Mouse (Mus musculus) cerebellum, adult 9-11 months (tissue): ENCODE data around the gene Orai2.
A peak's percentile ranks its signal among the peaks of the same experiment; 100 is the strongest.
"Not testable (repeated sequence)": the region's sequence is repeated elsewhere in the genome, so short reads cannot be mapped to it uniquely, and the experiment has no call there.

Experiments used
- DNase-seq: peaks from one replicate; pipeline ENCODE4 v3.0.0; 2022

Gene Orai2

DNA sequence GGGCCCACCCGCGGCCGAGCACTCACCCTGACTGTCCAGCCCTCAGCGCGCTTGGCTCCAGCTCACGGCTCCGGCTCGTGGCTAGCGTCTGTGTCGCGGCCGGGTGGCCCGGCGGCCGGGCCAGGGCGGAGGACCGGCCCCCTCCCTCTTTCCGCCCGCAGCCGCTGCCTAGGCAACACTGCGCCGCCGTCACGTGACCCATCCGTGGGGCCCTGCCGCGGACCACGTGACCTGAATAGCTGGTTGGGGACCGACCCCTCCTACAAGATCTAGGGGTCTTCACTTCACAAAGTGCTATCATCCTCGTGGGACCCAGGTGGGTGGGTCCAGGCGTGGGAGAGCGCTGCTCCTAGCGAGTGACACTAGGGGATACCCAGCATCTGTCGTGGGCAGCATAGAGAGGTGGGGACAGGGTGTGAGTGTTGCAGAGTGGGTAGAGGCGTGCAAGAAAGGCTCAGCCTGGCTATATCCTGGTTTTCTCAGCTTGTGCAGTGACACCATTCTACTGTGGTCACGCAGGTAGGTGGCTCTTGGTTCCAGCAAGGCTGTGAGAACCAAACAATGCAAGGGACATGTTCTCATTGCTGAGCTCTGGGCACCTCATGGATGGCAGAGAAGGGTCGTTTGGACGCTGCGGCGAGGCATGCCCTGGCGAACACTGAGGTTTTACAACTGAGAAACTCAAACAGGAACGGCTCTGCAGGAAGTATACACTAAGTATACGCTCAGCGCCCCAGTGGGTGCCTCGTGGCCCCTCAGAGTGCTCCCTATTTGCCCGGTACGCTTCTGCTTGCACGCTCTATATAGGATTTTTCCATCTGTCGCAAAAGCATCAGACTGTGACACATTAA is at the start of gene Orai2:
Orai2 (minus strand) TSS at position 202 of the 851 bp plus-strand sequence.
- peak; percentile 87 for DNase-seq

DNA sequence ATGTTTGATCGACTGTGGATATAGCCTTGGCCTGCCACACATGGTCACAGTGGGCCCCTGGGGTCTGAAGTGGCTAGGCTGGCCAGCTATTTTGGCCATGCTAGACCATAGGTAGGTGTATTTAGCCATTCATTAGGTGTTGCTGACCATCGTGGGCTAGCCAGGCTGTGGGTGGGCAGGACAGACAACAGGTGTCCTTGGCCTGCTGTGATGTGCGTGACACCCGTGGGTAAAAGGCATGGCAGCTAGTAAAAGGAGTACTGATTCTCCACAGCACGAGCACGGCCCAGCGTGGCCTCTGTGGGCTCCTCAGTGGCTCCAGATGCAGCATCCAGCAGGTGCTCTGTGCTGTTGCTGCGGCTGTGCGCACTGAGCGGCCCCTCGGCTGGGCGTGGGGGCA is 48.1 kb upstream of the Orai2 start:
- DNase-seq: no peak

- no peak for DNase-seq
Observed at GRCm38 (mm10) chr5:136217932-136218381, 47.4 kb upstream of the Orai2 start.

- DNase-seq: no peak
Observed at GRCm38 (mm10) chr5:136217004-136217665, 46.6 kb upstream of the Orai2 start.

DNA sequence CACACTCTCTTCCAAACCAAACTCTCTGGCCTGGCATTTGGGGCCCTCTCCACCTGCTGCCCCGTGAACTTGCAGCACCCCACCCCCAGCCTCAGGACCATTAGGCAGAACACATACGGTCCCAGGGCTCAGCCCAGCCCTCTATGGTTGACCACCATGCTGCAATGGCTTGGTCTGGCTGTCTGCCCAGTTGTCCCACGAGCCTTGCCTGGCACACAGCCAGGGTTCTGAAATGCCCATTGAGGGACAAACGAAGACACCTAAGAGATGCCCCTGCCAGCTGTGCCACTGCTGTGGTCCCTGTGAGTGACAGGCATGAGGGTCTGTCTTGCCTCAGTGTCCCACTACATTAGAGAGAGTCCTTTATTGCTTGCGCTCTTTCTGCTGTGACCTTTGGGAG is 45.4 kb upstream of the Orai2 start:
- no peak for DNase-seq

DNA sequence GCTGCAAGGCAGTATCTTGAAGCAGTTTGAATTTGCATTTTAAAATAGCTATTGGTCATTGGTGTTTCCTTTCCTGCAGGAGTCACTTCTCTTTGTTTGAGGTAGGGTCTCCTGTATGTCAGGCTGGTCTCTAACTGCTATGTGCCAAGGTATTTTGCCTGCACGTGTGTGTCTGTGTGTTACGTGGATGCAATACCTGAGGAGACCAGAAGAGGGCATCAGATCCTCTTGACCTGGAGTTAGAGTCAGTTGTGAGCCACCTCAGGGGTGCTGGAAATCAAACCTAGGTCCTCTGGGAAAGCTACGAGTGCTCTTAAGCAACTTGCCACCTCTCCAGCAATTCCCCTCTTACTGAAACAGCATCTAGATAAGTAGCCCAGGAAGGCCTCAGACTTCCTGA is 44.7 kb upstream of the Orai2 start:
- no peak for DNase-seq

GRCm38 (mm10) chr5:136213716-136214115 is 43.2 kb upstream of the Orai2 start:
- DNase-seq: no peak

- DNase-seq: no peak
Observed at GRCm38 (mm10) chr5:136212716-136213115, 42.2 kb upstream of the Orai2 start.

- not testable (repeated sequence) for DNase-seq
Observed at GRCm38 (mm10) chr5:136211341-136212102, 41.0 kb upstream of the Orai2 start.

DNA sequence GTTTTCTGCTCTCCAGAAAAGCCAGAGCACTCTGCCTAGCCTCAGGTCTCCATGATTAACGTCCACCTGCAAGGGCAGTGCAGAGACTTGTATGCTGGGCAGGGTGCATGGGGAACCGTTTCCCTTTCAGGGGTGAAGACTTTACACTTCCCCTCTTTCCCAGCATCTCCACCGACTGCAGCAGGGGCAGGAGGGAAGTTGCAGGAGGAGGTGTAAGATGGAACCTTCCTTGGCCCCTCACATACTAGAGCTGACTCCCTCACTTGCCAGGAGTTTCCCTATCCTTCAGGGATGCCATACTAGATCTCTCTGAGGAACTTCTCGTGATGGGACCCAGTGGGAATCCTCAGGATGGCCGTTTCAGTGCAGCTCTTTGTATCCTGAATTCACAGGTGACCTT is 40.0 kb upstream of the Orai2 start:
- DNase-seq: no peak

DNA sequence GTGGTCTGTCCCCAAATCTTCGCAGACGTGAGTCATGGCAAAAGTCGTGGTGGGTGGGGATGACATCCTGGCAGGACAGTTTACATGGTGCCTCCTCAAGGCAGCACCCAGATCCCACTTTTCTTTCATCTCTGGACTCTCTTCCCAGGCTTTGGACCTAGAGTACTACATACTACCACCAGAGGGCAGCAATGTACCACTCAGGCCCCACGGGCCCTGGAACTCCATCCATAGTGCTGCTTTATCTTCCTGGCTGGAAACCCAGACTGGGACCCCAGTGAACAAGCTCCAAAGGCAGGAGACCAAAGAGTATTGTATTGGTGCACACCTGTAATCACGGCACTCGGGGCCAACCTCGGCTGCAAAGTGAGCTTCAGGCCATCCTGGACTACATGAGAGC is 31.3 kb upstream of the Orai2 start:
- DNase-seq: peak; percentile 63

DNA sequence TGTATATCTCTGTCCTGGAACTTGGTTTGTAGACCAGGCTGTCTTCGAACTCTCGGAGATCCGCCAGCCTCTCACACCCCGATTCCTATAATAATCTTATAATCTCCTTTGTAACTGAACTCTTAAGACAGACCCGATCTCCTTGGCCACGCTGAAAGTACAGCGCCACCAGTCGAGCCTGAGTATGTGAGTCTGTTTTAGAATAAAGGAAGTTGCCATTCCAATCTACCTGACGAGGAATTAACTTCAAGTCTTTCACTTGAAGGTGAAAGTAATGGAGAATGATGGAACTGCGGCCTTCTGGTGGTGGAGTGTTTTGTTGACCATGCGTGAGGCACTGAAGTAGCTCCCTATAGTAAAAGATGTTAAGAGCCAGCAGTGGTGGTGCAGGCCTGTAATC is 29.0 kb upstream of the Orai2 start:
- DNase-seq: no peak

DNA sequence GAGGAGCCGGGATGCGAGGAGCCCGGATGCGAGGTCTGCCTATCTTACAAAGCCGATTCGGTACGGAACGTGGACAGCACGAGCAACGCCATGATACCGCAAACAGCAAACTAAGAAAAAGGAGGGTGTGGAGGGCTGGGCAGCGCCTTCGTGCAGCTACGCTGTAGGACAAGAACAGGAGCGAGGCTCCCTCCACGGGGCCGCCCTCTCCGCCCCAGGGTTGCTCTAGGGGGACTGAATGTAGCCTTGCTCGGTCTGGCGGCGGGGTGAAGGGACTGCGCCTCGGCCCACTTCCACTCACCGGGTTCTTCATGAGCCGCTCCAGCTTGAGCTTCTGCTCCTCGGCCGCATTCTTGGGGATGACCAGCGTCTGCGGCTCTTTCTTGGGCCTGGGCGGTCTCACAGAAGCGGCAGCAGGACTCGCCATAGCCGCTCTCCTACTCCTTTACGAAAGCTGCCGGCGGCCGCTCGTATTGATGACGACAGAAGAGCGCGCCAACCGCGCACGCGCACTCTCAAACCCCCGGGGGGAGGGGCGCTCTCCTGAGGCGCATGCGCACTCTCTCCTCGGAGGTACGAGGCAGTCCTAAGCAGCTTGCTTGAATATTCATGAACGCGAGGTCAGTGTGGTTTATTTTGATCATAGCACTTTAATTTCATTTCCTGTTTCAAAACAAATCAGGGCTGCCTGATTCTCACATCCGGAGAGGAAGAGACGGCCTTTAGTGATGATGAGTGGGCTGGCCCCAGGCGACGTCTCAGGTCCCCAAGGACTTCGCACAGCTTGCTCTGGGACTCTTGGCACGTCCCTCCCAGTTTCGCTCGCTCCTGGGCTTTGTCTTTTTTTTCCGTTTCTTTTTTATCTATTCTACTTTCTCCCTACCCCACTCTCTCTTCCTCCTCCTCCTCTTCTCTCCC is 28.2 kb upstream of the Orai2 start, which contains the start of gene Prkrip1:
Prkrip1 (minus strand) TSS at position 490 of the 918 bp plus-strand sequence.
- DNase-seq: peak; percentile 93

GRCm38 (mm10) chr5:136191870-136192269 is 21.4 kb upstream of the Orai2 start:
- no peak for DNase-seq

- peak; percentile 51 for DNase-seq
Observed at GRCm38 (mm10) chr5:136186723-136187122, 16.2 kb upstream of the Orai2 start.

DNA sequence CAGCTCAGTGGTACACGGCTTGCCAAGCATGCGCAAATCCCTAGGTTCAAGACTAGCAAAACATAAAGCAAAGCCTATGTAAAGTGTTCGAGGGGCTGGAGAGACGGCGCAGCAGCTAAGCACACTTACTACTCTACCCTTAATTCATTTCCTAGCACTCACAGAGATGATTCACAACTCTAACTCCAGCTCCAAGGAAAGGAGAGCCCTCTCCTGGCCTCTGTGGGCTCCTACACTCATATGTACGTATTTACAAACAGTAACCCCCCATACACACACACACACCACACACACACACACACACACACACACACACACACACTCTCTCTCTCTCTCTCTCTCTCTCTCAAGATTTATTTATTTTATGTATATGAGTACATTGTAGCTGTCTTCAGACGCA is 13.3 kb upstream of the Orai2 start:
- DNase-seq: no peak

DNA sequence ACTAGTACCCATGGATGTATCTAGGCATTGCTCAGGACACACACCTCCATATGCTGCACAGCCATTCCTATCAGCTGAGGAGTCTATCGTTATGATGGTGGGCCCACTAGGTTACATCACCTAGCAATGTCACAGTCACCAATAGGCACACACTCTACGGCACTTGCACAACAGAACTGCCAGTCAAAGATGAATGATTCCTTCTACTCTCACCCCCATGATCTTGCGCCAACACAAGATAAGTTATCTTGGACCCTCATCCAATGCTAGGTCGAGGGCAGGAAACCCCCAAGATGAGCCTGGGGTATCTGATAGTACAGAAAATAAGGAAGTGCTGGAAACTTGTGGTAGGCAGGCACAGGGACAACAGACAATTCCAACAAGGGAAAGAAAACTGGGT is 12.3 kb upstream of the Orai2 start:
- DNase-seq: no peak

- no peak for DNase-seq
Observed at GRCm38 (mm10) chr5:136182049-136182448, 11.5 kb upstream of the Orai2 start.

- DNase-seq: no peak
Observed at GRCm38 (mm10) chr5:136181197-136181596, 10.7 kb upstream of the Orai2 start.

GRCm38 (mm10) chr5:136179594-136179993 is 9.1 kb upstream of the Orai2 start:
- DNase-seq: no peak

GRCm38 (mm10) chr5:136173606-136174463 is 3.3 kb upstream of the Orai2 start:
- DNase-seq: peak; percentile 64
